Mouse (Mus musculus) intestine, postnatal 0 days (tissue): Measurements from ENCODE around the gene Kif19a. TPM values are rescaled to one million over a fixed set of nuclear protein-coding genes. Genes with fewer than 3 reads are reported as not detected.

ENCODE experiments used
- ATAC-seq: fragments of 200-750 bp; cut with Nextera tagmentation; 2 replicates; pipeline ENCODE4 v1.8.0; 2017; ENCODE audit warnings: mild to moderate bottlenecking, moderate TSS enrichment, moderate library complexity
- H3K27ac ChIP-seq: fragments of 300-500 bp; sonication (generic); 2 replicates; pipeline ENCODE4 v1.5.1; 2014; ENCODE audit warnings: mild to moderate bottlenecking, low read depth, low read length, moderate library complexity
- H3K27me3 ChIP-seq: fragments of 300-500 bp; sonication (generic); replicated peaks from 2 replicates; pipeline ENCODE4 v1.6.1; 2014; ENCODE audit warnings: low read length, mixed read lengths; ENCODE audit not compliant: control insufficient read depth, insufficient read depth
- H3K36me3 ChIP-seq: fragments of 300-500 bp; sonication (generic); 2 replicates; pipeline ENCODE4 v1.6.1; 2014; ENCODE audit warnings: mild to moderate bottlenecking, moderate library complexity; ENCODE audit not compliant: control insufficient read depth, insufficient read depth
- H3K4me1 ChIP-seq: fragments of 300-500 bp; sonication (generic); replicated peaks from 2 replicates; pipeline ENCODE4 v1.6.1; 2014; ENCODE audit warnings: antibody characterized with exemption, low read length, mixed read lengths; ENCODE audit not compliant: control insufficient read depth, insufficient read depth
- H3K4me2 ChIP-seq: fragments of 300-500 bp; sonication (generic); replicated peaks from 2 replicates; pipeline ENCODE4 v1.6.1; 2014; ENCODE audit warnings: low read depth, mild to moderate bottlenecking, moderate library complexity
- H3K4me3 ChIP-seq: fragments of 300-500 bp; sonication (generic); 2 replicates; pipeline ENCODE4 v1.5.1; 2014; ENCODE audit warnings: low read depth, low read length
- H3K9ac ChIP-seq: fragments of 300-500 bp; sonication (generic); 2 replicates; pipeline ENCODE4 v1.6.1; 2014; ENCODE audit warnings: mild to moderate bottlenecking, low read depth, low read length
- H3K9me3 ChIP-seq: fragments of 300-500 bp; sonication (generic); 2 replicates; pipeline ENCODE4 v1.6.1; 2016; ENCODE audit warnings: mixed run types; ENCODE audit not compliant: control insufficient read depth
- CTCF ChIP-seq: sonication (generic); IDR thresholded peaks from 2 replicates; pipeline ENCODE4 v1.5.1; 2016; ENCODE audit warnings: low read depth, mild to moderate bottlenecking, control low read depth, antibody characterized with exemption, moderate library complexity
- WGBS: fragments of 180-500 bp; shearing (Covaris S2); extraction: QIAGEN DNeasy Blood & Tissue Kit; methylation state at CpG from one replicate; pipeline ENCODE4 v1.1.7; 2014; 5-methylcytosine and 5-hydroxymethylcytosine counted together
- polyA plus RNA-seq: library from polyadenylated mRNA; unstranded; fragments of >200 nt; fragmentation: Nextera tagmentation; extraction: Ambion mirVana; gene quantifications from 2 replicates; pipeline ENCODE4 v1.2.1, GENCODE M21; 2015

Gene Kif19a
- polyA plus RNA-seq, 1 experiment from 2014 or later = 0.21 TPM

GRCm38 (mm10) chr11:114807025-114807424 is 41.8 kb downstream of the Kif19a start:
- Histone ChIP-seq H3K9me3 (no peaks in the 10 kb centered on the region), H3K9ac (no peak overlapping the region), H3K27me3 (no peaks in the 10 kb centered on the region), H3K4me2 (no peak overlapping the region), H3K4me1 (no peaks in the 10 kb centered on the region), H3K4me3 (no peak overlapping the region), H3K27ac (no peak overlapping the region), H3K36me3 (no peaks in the 10 kb centered on the region)
- 76% methylated on average over 2 of the region's 2 CpGs for WGBS
- ATAC-seq = no peak
- TF ChIP-seq CTCF = no peak

- no peak overlapping the region for H3K4me2 ChIP-seq
- H3K36me3 ChIP-seq = no peaks in the 10 kb centered on the region
- 29% methylated on average over 14 of the region's 14 CpGs for WGBS
- no peak overlapping the region for H3K9ac ChIP-seq
- no peak overlapping the region for H3K4me3 ChIP-seq
- no peak overlapping the region for H3K27ac ChIP-seq
- no peaks in the 10 kb centered on the region for H3K9me3 ChIP-seq
- TF ChIP-seq CTCF = no peak
- ATAC-seq = no peak
- H3K4me1 ChIP-seq = no peaks in the 10 kb centered on the region
- H3K27me3 ChIP-seq = no peaks in the 10 kb centered on the region
Observed at GRCm38 (mm10) chr11:114807686-114808427, 42.7 kb downstream of the Kif19a start.

- Histone ChIP-seq H3K27ac (no peak overlapping the region), H3K4me3 (no peak overlapping the region), H3K9me3 (no peaks in the 10 kb centered on the region), H3K9ac (no peak overlapping the region), H3K4me2 (no peak overlapping the region), H3K4me1 (no peaks in the 10 kb centered on the region), H3K36me3 (no peaks in the 10 kb centered on the region), H3K27me3 (no peaks in the 10 kb centered on the region)
- no peak for ATAC-seq
- peak; percentile 46 for TF ChIP-seq CTCF
- WGBS = 72% methylated on average over 1 of the region's 1 CpGs
Observed at GRCm38 (mm10) chr11:114809371-114809770, 44.2 kb downstream of the Kif19a start.

- H3K4me1 ChIP-seq = no peaks in the 10 kb centered on the region
- H3K9ac ChIP-seq = no peak overlapping the region
- H3K9me3 ChIP-seq = no peaks in the 10 kb centered on the region
- H3K36me3 ChIP-seq = no peaks in the 10 kb centered on the region
- WGBS = 43% methylated on average over 4 of the region's 4 CpGs
- H3K27me3 ChIP-seq = no peaks in the 10 kb centered on the region
- no peak overlapping the region for H3K4me3 ChIP-seq
- no peak overlapping the region for H3K4me2 ChIP-seq
- H3K27ac ChIP-seq = no peak overlapping the region
- ATAC-seq = no peak
- TF ChIP-seq CTCF = no peak
Observed at GRCm38 (mm10) chr11:114810344-114810743, 45.2 kb downstream of the Kif19a start.

GRCm38 (mm10) chr11:114812731-114813240 is 47.6 kb downstream of the Kif19a start:
- no peak; the same call in 1 of the 2 replicates for ATAC-seq
- Histone ChIP-seq H3K4me1 (no peaks in the 10 kb centered on the region), H3K27ac (no peak overlapping the region), H3K36me3 (no peaks in the 10 kb centered on the region), H3K9ac (no peak overlapping the region), H3K4me2 (no peak overlapping the region), H3K9me3 (no peaks in the 10 kb centered on the region), H3K27me3 (no peaks in the 10 kb centered on the region), H3K4me3 (no peak overlapping the region)
- peak; percentile 97 for TF ChIP-seq CTCF
- WGBS = 11% methylated on average over 6 of the region's 6 CpGs

- no peaks in the 10 kb centered on the region for H3K36me3 ChIP-seq
- H3K27ac ChIP-seq = no peak overlapping the region
- TF ChIP-seq CTCF = no peak
- no peak for ATAC-seq
- no peak overlapping the region for H3K9ac ChIP-seq
- H3K27me3 ChIP-seq = no peaks in the 10 kb centered on the region
- H3K4me2 ChIP-seq = no peak overlapping the region
- WGBS = 79% methylated on average over 11 of the region's 11 CpGs
- no peaks in the 10 kb centered on the region for H3K4me1 ChIP-seq
- no peaks in the 10 kb centered on the region for H3K9me3 ChIP-seq
- H3K4me3 ChIP-seq = no peak overlapping the region
Observed at GRCm38 (mm10) chr11:114814873-114815592, 49.8 kb downstream of the Kif19a start.
